Mouse (Mus musculus): ENCODE results near the gene Pla2g10. TPM values are rescaled to one million over a fixed set of nuclear protein-coding genes. Genes with fewer than 3 reads are reported as not detected.

Pla2g10 gene
- polyA plus RNA-seq, 2 experiments, result 0.19 TPM; not detected in 1

DNA sequence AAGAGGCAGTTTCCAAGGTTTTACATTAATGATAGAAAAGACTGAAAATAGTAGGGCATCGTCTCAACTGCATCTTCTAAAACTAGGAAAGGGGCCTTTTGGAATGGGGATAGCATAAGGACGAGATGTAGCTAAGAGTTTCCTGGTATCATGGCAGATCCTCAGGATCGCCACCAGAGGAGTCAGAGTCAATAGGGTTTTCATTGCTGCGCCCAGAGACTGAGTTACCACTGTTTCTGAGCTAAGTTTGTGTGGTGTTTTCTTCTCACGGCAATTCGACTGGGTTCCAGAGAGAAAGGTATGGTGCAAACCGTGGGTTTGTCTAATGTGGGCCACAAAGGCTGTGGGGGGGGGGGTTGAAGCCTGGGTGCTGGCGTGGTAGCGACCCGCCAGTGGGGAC lies 26.1 kb downstream of the Pla2g10 start:
- H3K4me1 ChIP-seq (ENCODE audit: control insufficient read depth, insufficient read depth, low read length), result no peaks in the 10 kb centered on the region
- ATAC-seq (ENCODE audit: low FRiP score, low read depth) (no peak), DNase-seq (ENCODE audit: low spot score) (no peak)
- no peaks in the 10 kb centered on the region for H3K9me3 ChIP-seq (ENCODE audit: control insufficient read depth, low read length)
- H3K4me2 ChIP-seq (replicated peaks; ENCODE audit: low read depth, low read length, severe bottlenecking), result no peak overlapping the region
- H3K9ac ChIP-seq (ENCODE audit: low read depth, low read length, severe bottlenecking), result no peak overlapping the region
- no peak overlapping the region for H3K4me3 ChIP-seq (replicated peaks; ENCODE audit: low read length)
- no peak for TF ChIP-seq POLR2A (IDR thresholded peaks at IDR 0.05; ENCODE audit: borderline replicate concordance, extremely low read depth, insufficient read depth, insufficient read length)
- peaks cover 54% of the 10 kb centered on the region for H3K36me3 ChIP-seq (ENCODE audit: control insufficient read depth, insufficient read depth, low read length)
- 94% methylated on average over 10 of the region's 10 CpGs for WGBS
- H3K27me3 ChIP-seq (ENCODE audit: control insufficient read depth, insufficient read depth, low read length), result no peaks in the 10 kb centered on the region
- no peak overlapping the region for H3K27ac ChIP-seq (replicated peaks; ENCODE audit: low read depth, low read length)

GRCm38 (mm10) chr16:13702184-13702583 lies 28.6 kb downstream of the Pla2g10 start:
- Histone ChIP-seq H3K4me3 (replicated peaks; ENCODE audit: low read length) (no peak overlapping the region), H3K9me3 (ENCODE audit: control insufficient read depth, low read length) (no peaks in the 10 kb centered on the region), H3K36me3 (ENCODE audit: control insufficient read depth, insufficient read depth, low read length) (peaks cover 78% of the 10 kb centered on the region), H3K4me2 (replicated peaks; ENCODE audit: low read depth, low read length, severe bottlenecking) (no peak overlapping the region), H3K9ac (ENCODE audit: low read depth, low read length, severe bottlenecking) (no peak overlapping the region), H3K27ac (replicated peaks; ENCODE audit: low read depth, low read length) (no peak overlapping the region), H3K27me3 (ENCODE audit: control insufficient read depth, insufficient read depth, low read length) (no peaks in the 10 kb centered on the region), H3K4me1 (ENCODE audit: control insufficient read depth, insufficient read depth, low read length) (no peaks in the 10 kb centered on the region)
- no peak for TF ChIP-seq POLR2A (IDR thresholded peaks at IDR 0.05; ENCODE audit: borderline replicate concordance, extremely low read depth, insufficient read depth, insufficient read length)
- whole genome bisulfite sequencing, result 92% methylated on average over 7 of the region's 7 CpGs
- ATAC-seq (ENCODE audit: low FRiP score, low read depth), result no peak
- no peak for DNase-seq (ENCODE audit: low spot score)

- no peak for TF ChIP-seq POLR2A (IDR thresholded peaks at IDR 0.05; ENCODE audit: borderline replicate concordance, extremely low read depth, insufficient read depth, insufficient read length)
- Histone ChIP-seq H3K4me2 (replicated peaks; ENCODE audit: low read depth, low read length, severe bottlenecking) (no peak overlapping the region), H3K4me3 (replicated peaks; ENCODE audit: low read length) (no peak overlapping the region), H3K27me3 (ENCODE audit: control insufficient read depth, insufficient read depth, low read length) (no peaks in the 10 kb centered on the region), H3K36me3 (ENCODE audit: control insufficient read depth, insufficient read depth, low read length) (peaks cover 82% of the 10 kb centered on the region), H3K27ac (replicated peaks; ENCODE audit: low read depth, low read length) (no peak overlapping the region), H3K9ac (ENCODE audit: low read depth, low read length, severe bottlenecking) (no peak overlapping the region), H3K9me3 (ENCODE audit: control insufficient read depth, low read length) (no peaks in the 10 kb centered on the region), H3K4me1 (ENCODE audit: control insufficient read depth, insufficient read depth, low read length) (no peaks in the 10 kb centered on the region)
- 85% methylated on average over 7 of the region's 7 CpGs for WGBS
- ATAC-seq (ENCODE audit: low FRiP score, low read depth) (no peak), DNase-seq (ENCODE audit: low spot score) (no peak)
Observed at GRCm38 (mm10) chr16:13698998-13699397, 31.8 kb downstream of the Pla2g10 start.

DNA sequence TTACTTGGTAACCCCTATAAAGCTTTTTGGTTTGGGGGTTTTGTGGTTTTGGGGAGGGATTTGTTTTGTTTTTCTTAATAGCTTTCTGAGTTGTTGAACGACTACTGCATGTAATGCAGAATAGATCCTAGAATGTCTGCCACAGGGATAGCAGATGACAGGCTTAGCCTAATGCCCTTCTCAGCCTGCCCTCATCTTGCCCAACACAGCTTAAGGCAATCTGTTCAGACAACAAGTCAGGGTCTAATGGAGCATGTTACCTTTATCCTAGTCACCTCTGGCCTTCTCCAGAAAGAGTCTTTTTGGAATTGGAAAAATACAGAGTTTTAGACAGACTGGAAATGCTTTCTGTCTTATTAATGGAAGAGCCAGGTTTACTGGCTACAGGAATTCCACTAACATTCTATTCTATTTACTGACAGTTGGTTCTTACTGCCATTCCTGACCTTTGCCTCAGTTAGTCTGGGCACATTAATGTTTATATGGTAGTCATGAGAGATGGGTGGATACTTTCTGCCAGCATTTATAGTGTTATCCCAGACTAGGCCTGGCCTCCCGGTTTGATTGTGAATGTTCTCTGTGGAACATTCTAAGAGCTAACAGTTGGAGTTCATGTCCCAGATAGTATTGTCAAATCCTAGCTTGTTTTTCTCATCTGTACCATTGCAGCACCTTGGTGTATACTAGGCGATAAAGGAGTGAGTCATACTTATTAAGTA lies 52.0 kb downstream of the Pla2g10 start:
- Histone ChIP-seq H3K4me2 (replicated peaks; ENCODE audit: low read depth, low read length, severe bottlenecking) (no peak overlapping the region), H3K9ac (ENCODE audit: low read depth, low read length, severe bottlenecking) (no peak overlapping the region), H3K36me3 (ENCODE audit: control insufficient read depth, insufficient read depth, low read length) (peaks cover 25% of the 10 kb centered on the region), H3K4me1 (ENCODE audit: control insufficient read depth, insufficient read depth, low read length) (no peaks in the 10 kb centered on the region), H3K9me3 (ENCODE audit: control insufficient read depth, low read length) (no peaks in the 10 kb centered on the region), H3K27me3 (ENCODE audit: control insufficient read depth, insufficient read depth, low read length) (no peaks in the 10 kb centered on the region), H3K4me3 (replicated peaks; ENCODE audit: low read length) (no peak overlapping the region), H3K27ac (replicated peaks; ENCODE audit: low read depth, low read length) (no peak overlapping the region)
- ATAC-seq (ENCODE audit: low FRiP score, low read depth) (no peak), DNase-seq (ENCODE audit: low spot score) (no peak)
- WGBS, result 83% methylated on average over 3 of the region's 3 CpGs
- no peak for TF ChIP-seq POLR2A (IDR thresholded peaks at IDR 0.05; ENCODE audit: borderline replicate concordance, extremely low read depth, insufficient read depth, insufficient read length)

DNA sequence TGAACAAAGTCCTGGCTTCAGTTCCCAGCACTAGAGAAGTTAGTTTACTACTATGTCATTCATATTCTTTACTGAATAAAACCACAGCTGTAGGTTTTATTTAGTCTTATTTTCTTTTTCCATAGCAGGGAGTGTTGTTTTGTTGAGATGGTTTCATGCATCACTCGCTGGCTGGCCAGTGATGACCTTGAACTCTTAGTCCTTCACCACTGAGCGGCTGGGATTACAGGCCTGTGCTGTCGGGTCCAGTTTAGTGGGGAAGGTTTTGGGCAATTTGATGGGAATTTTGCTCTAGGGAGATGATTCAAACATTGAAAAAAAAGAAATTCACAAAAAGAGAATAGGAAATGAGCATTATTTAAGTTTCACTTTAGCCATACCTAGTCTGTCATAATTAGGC lies 56.3 kb downstream of the Pla2g10 start:
- no peak for ATAC-seq (ENCODE audit: low FRiP score, low read depth)
- Histone ChIP-seq H3K36me3 (ENCODE audit: control insufficient read depth, insufficient read depth, low read length) (peaks cover 19% of the 10 kb centered on the region), H3K27me3 (ENCODE audit: control insufficient read depth, insufficient read depth, low read length) (no peaks in the 10 kb centered on the region), H3K4me3 (replicated peaks; ENCODE audit: low read length) (no peak overlapping the region), H3K9me3 (ENCODE audit: control insufficient read depth, low read length) (no peaks in the 10 kb centered on the region), H3K4me2 (replicated peaks; ENCODE audit: low read depth, low read length, severe bottlenecking) (no peak overlapping the region), H3K4me1 (ENCODE audit: control insufficient read depth, insufficient read depth, low read length) (peaks cover 7% of the 10 kb centered on the region; the same call in 1 of the 2 replicates), H3K9ac (ENCODE audit: low read depth, low read length, severe bottlenecking) (no peak overlapping the region), H3K27ac (replicated peaks; ENCODE audit: low read depth, low read length) (no peak overlapping the region)
- TF ChIP-seq POLR2A (IDR thresholded peaks at IDR 0.05; ENCODE audit: borderline replicate concordance, extremely low read depth, insufficient read depth, insufficient read length), result no peak
- no peak for DNase-seq (ENCODE audit: low spot score)
- 93% methylated on average over 3 of the region's 3 CpGs for WGBS

Data from limb, embryonic 14.5 days (tissue).